Mouse (Mus musculus) naive thymus-derived CD4-positive, alpha-beta T cell, adult 2 months (primary cell): ENCODE results near the gene Herpud1.

Source experiments
- DNase-seq: peaks from one replicate; pipeline ENCODE4 v3.0.0-alpha.2; 2011; ENCODE audit warnings: low read depth

Herpud1 gene

GRCm38 (mm10) chr8:94408443-94409080 is 22.3 kb downstream of the Herpud1 start:
- DNase-seq = no peak

DNA sequence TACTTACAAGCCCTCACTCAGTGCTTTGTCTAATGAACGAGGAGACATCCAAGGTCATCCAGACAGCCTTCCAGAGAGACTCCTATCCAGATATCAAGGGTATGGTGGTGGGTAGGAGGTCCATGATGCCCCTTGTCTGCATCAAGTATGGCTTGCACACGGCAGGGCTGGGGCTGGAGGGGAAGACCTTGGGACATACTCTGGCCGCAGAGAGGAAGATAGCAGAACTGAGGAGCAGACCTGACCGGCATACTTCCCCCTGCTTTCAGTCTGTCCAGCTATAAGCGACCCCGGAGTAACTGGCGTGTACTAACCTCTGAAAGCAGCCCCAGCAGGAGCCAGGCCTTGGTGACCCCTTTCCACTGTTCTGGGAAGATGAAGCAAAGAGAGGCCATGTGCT is 23.3 kb downstream of the Herpud1 start:
- DNase-seq = no peak

- DNase-seq = no peak
Measured at GRCm38 (mm10) chr8:94412518-94412917, 26.3 kb downstream of the Herpud1 start.

GRCm38 (mm10) chr8:94413509-94413908 is 27.3 kb downstream of the Herpud1 start:
- peak; percentile 85 for DNase-seq

- peak; percentile 61 for DNase-seq
Measured at GRCm38 (mm10) chr8:94415218-94415617, 29.0 kb downstream of the Herpud1 start.

DNA sequence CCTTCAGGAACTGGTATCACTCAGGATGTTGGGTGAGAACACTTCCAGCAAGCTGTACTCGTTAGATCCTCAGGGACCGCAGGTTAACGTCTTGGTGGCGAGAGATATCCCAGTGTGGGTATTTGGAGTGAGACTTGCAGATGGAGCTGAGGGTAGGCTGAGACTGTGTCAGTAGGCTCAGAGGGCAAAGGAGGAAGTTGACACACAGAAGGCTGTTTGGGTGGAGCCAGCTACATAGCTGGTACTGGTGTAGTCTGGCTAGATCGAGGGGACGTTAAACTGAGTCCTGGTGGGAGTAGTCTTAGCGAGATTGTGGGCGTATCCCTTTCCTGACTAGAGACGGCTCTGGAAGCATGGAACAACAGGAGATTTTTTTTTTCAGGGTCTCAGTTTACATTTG is 31.8 kb downstream of the Herpud1 start:
- DNase-seq = peak; percentile 58

DNA sequence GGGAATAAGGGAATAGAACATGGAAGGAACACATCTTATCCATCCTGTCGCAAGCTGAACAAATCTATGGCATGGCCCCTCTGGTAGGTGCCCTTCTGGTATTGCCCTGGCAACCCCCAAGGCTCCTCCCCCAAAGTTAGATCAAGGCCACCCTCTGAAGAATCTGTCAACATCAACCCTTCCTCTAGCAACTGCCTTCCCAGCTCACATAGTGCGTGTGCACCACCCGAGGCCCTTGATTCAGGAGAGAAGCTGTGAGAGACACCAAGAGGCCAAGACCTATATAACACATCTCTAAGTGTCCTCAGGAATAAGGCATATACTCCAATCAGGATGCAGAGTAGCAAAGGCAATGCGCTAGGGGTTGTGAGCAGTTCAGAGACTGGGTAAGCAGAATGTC is 36.0 kb downstream of the Herpud1 start:
- peak; percentile 70 for DNase-seq

GRCm38 (mm10) chr8:94427953-94428352 is 41.7 kb downstream of the Herpud1 start:
- DNase-seq = peak; percentile 63

DNA sequence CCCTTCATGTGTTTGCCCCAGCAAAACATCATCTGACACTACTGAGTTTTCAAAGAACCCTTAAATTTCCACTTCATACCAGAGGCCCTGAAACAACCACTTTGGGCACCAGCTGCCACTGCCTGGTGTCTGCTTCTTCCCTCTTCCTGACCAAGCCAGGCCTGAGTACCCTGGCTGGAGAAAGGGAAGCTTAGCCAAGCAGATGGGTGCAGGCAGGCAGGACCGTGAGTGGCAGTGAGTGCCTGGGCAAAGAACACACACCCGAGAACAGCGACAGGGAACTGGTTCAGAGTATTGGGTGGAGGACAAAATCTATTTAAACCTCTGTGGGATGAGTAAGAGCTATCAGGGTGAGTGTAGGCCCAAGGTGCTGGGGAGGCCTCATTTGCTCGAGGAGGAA is 42.2 kb downstream of the Herpud1 start:
- no peak for DNase-seq

GRCm38 (mm10) chr8:94429376-94429775 is 43.1 kb downstream of the Herpud1 start:
- no peak for DNase-seq

DNA sequence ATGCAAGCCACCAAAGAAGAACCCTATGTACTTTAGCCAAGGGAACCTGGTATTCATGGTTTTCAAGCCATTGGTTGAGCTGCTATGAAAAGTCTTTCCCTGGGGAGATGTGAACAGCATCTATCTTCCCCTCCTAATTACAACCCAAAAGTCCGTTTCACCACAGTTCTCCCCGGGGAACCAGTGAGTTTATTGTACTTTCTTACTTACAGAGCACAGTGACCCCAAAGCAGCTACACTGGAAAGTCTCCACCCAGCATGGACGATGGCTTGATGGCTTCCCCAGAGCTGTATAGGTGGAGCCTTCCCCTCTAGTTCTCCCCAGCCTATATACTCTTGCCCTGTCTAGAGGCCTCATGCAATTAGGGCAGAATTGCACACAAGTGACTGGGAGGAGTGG is 46.0 kb downstream of the Herpud1 start:
- DNase-seq = no peak

DNA sequence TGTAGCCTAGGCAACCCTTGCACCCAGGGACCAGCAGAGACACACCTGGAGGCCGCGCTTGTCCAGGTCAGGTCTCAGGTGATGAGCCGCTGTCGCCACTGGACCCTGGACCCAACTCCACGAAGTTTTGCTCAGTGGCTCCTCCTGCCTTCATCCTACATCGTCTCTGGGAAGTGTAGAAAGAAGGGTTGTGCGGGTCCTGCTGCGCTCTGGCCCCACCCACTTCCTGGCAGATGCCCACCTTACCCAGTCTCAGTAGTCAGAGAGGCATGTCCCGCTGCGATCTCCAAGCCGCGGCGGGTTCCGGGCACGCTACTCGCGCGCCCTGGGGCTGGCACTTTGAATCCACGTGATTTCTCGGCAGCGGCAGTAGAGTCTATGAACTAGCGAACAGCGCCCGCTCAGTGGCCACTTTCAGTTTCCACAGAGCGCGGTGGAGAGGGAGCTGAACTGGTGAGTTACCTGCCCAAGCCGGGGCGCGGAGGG is 47.8 kb downstream of the Herpud1 start, which contains the start of gene Nlrc5:
Nlrc5 (plus strand) TSS at position 376 of the 486 bp plus-strand sequence.
- DNase-seq = peak; percentile 92

DNA sequence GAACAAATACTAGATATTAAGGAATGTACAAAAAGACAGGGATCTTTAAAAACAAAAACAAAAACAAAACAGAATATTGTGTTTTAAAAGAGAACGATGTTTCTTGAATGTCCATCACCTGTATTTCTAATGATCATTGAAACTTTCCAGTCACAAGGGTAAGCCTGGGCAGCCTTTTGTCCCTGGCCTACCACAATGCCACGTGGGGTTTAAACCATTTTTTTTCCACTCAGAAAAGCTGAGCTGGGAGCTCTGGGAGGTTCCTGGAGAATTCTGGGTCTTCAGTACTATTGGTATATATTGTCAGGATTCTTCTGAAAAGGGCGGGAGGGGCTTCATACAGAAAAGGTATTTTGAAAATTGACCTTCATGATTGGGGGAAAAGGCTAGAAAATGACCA is 48.7 kb downstream of the Herpud1 start:
- DNase-seq = no peak

GRCm38 (mm10) chr8:94435397-94436111 is 49.3 kb downstream of the Herpud1 start:
- no peak for DNase-seq

GRCm38 (mm10) chr8:94436112-94436572 is 49.9 kb downstream of the Herpud1 start:
- DNase-seq = peak; percentile 48

DNA sequence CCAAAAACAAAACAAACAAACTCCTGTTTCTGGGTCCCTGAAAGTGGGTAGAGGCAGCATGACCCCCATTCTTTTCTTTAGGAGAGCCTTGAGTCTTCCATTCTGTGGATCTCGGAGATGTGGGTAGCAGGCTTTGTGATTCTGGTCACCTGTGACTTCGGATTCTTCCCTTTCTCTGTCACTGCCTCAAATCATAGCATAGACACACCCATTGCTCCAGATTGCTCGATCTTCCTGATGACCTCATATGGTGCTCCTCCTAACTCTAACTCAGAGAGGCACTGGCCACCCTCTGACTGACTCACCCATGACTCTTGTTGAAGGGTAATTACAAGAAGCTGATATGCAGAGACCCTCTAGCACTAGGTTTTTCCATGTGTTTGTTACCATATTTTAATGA is 50.7 kb downstream of the Herpud1 start:
- DNase-seq = peak; percentile 27

DNA sequence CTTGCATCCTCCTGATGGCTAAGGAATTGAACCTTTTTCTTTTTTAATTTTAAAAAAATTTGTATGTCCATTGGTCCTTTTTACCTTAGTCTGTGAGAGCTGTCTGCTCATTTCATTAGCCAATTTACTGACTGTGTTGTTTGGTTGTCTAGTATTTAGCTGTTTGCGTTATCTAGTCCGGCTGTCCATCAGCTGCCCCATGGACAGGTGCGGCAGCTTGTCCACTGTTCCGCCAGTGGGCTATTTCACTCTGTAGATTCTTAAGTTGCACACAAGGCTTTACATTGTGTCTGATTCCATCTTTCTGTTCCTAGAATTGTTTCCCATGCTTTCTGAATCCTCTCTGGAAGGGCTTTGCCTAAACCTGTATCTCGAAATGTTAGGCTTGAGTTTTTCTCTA is 52.4 kb downstream of the Herpud1 start:
- no peak for DNase-seq

GRCm38 (mm10) chr8:94439691-94440090 is 53.5 kb downstream of the Herpud1 start:
- DNase-seq = no peak

DNA sequence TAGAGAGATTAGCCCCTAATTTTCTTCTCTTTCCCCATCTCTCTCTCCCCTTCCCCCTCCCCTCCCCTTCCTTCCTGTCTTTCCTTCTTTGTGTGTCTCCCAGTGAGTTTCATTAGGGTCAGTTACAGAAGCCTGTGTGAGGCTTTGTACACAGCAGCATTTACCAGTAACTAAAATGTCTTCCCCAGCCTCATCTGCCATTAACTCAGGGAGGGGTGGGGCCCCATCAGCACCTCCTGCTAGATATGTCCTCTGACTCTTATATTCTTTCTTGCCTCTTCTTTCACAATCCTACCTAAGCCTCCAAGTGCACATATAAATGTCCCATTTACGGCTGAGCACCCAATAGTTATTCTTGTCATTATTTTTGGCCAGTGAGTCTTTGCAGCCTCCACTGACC is 54.2 kb downstream of the Herpud1 start:
- no peak for DNase-seq

DNA sequence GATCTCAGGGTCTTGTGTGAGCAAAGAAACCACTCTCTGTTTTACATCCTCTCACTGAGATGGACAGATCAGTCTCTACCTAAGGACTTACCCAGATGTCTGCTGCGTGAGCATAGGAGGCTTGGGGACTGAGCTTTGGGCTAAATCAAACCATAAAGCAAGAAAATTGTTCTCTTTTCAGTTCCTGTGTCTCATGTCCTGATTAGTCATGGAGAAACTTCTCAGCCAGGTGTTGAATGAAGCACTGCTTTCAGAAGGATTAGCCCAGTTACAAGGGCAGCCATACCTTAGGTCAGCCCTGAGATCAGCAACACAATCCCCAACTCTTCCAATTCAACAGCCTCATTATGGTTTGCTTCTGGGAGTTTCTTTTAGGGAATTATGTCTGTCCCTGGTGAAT is 55.4 kb downstream of the Herpud1 start:
- no peak for DNase-seq

GRCm38 (mm10) chr8:94443153-94443552 is 56.9 kb downstream of the Herpud1 start:
- no peak for DNase-seq

GRCm38 (mm10) chr8:94444480-94444879 is 58.2 kb downstream of the Herpud1 start:
- DNase-seq = no peak
